Mouse (Mus musculus) MEL (cell line): ENCODE results near the gene Slfn3. TPM values are rescaled to one million over a fixed set of nuclear protein-coding genes. Genes with fewer than 3 reads are reported as not detected.
A peak's percentile ranks its signal among the peaks of the same experiment; 100 is the strongest.

ENCODE experiments used
- DNase-seq: peaks from one replicate; pipeline ENCODE4 v3.0.0; 2011; ENCODE audit warnings: low read depth, low spot score
- H3K27ac ChIP-seq: 2 replicates; pipeline ENCODE4 v1.5.1; 2012; ENCODE audit warnings: low read depth, mild to moderate bottlenecking, control low read depth, low read length, moderate library complexity; ENCODE audit not compliant: control insufficient read depth
- H3K27me3 ChIP-seq, 2 experiments: fragments of 150-350 bp in 1 of 2; sonication (generic) in 1 of 2; 2 replicates each; pipeline ENCODE4 v1.6.1; 2012; ENCODE audit warnings: low read length in 2 of 2, mild to moderate bottlenecking in 2 of 2, improper control_type of control experiment in 1 of 2, moderate library complexity in 1 of 2; ENCODE audit not compliant: insufficient read depth in 2 of 2, control insufficient read depth in 1 of 2
- H3K36me3 ChIP-seq, 2 experiments: 2 replicates each; pipeline ENCODE4 v1.6.1; 2012 to 2014; ENCODE audit warnings: low read length in 2 of 2, improper control_type of control experiment in 1 of 2, inconsistent platforms in 1 of 2, mild to moderate bottlenecking in 1 of 2; ENCODE audit not compliant: insufficient read depth in 2 of 2, control insufficient read depth in 1 of 2
- H3K4me1 ChIP-seq, 2 experiments: fragments of 150-350 bp in 1 of 2; sonication (generic) in 1 of 2; 2 replicates each; pipeline ENCODE4 v1.6.1; 2012; ENCODE audit warnings: low read length in 2 of 2, improper control_type of control experiment in 1 of 2, mild to moderate bottlenecking in 1 of 2; ENCODE audit not compliant: insufficient read depth in 2 of 2, control insufficient read depth in 1 of 2
- H3K4me3 ChIP-seq, 2 experiments: fragments of 150-350 bp in 1 of 2; sonication (generic) in 1 of 2; 2 replicates each; pipeline ENCODE4 v1.5.1; 2012; ENCODE audit warnings: low read depth in 2 of 2, low read length in 2 of 2, mild to moderate bottlenecking in 2 of 2, moderate library complexity in 2 of 2, control low read depth in 1 of 2, improper control_type of control experiment in 1 of 2; ENCODE audit not compliant: control insufficient read depth in 1 of 2, insufficient read depth in 1 of 2
- H3K79me2 ChIP-seq: 2 replicates; pipeline ENCODE4 v1.6.1; 2012; ENCODE audit warnings: mild to moderate bottlenecking, low read length, moderate library complexity; ENCODE audit not compliant: control insufficient read depth, poor library complexity, insufficient read depth
- H3K9ac ChIP-seq: 2 replicates; pipeline ENCODE4 v1.6.1; 2012; ENCODE audit warnings: low read depth, mild to moderate bottlenecking, control low read depth, low read length, moderate library complexity; ENCODE audit not compliant: control insufficient read depth, poor library complexity, severe bottlenecking
- H3K9me3 ChIP-seq: fragments of 150-350 bp; sonication (generic); replicated peaks from 2 replicates; pipeline ENCODE4 v1.6.1; 2012; ENCODE audit warnings: mild to moderate bottlenecking, low read length, improper control_type of control experiment, moderate library complexity; ENCODE audit not compliant: insufficient read depth
- BHLHE40 ChIP-seq: IDR thresholded peaks from 2 replicates; pipeline ENCODE4 v1.6.1; 2012; ENCODE audit warnings: low read depth, mild to moderate bottlenecking, inconsistent platforms, low read length, improper control_type of control experiment, borderline replicate concordance
- CHD1 ChIP-seq: IDR thresholded peaks from 2 replicates; pipeline ENCODE4 v1.6.1; 2012; ENCODE audit warnings: low read depth, mild to moderate bottlenecking, inconsistent platforms, low read length, improper control_type of control experiment
- CHD2 ChIP-seq: IDR thresholded peaks from 2 replicates; pipeline ENCODE4 v1.6.1; 2011; ENCODE audit warnings: low read length, improper control_type of control experiment
- CTCF ChIP-seq, 3 experiments: IDR thresholded peaks in 2 of 3; conservative IDR thresholded peaks in 1 of 3; 2 replicates each; pipeline ENCODE4 v1.5.1; 2011 to 2012; ENCODE audit warnings: low read length in 3 of 3, low read depth in 2 of 3, mild to moderate bottlenecking in 2 of 3, improper control_type of control experiment in 1 of 3, inconsistent platforms in 1 of 3, mixed read lengths in 1 of 3, moderate library complexity in 1 of 3; ENCODE audit not compliant: control insufficient read depth in 1 of 3, insufficient read depth in 1 of 3, poor library complexity in 1 of 3, severe bottlenecking in 1 of 3
- E2F4 ChIP-seq: IDR thresholded peaks from 2 replicates; pipeline ENCODE4 v1.6.1; 2011; ENCODE audit warnings: low read depth, low read length, improper control_type of control experiment, borderline replicate concordance
- ELF1 ChIP-seq: IDR thresholded peaks from 2 replicates; pipeline ENCODE4 v1.6.1; 2014; ENCODE audit warnings: low read depth, mild to moderate bottlenecking, inconsistent platforms, low read length, improper control_type of control experiment, moderate library complexity
- EP300 ChIP-seq, 2 experiments: IDR thresholded peaks; 2 replicates each; pipeline ENCODE4 v1.6.1; 2011; ENCODE audit warnings: improper control_type of control experiment in 2 of 2, low read length in 2 of 2, low read depth in 1 of 2, mild to moderate bottlenecking in 1 of 2
- ETS1 ChIP-seq: IDR thresholded peaks from 2 replicates; pipeline ENCODE4 v1.6.1; 2012; ENCODE audit warnings: low read depth, mild to moderate bottlenecking, inconsistent platforms, low read length, improper control_type of control experiment, moderate library complexity
- GATA1 ChIP-seq: IDR thresholded peaks from 2 replicates; pipeline ENCODE4 v1.6.1; 2011; ENCODE audit warnings: low read depth, low read length, improper control_type of control experiment
- HCFC1 ChIP-seq: IDR thresholded peaks from 2 replicates; pipeline ENCODE4 v1.6.1; 2012; ENCODE audit warnings: low read depth, mild to moderate bottlenecking, inconsistent platforms, low read length, improper control_type of control experiment, moderate library complexity
- JUND ChIP-seq: IDR thresholded peaks from 2 replicates; pipeline ENCODE4 v1.6.1; 2011; ENCODE audit warnings: low read depth, mild to moderate bottlenecking, improper control_type of control experiment, low read length
- KAT2A ChIP-seq: conservative IDR thresholded peaks from 2 replicates; pipeline ENCODE4 v1.6.1; 2012; ENCODE audit warnings: low read depth, low read length, improper control_type of control experiment, inconsistent platforms
- MAFK ChIP-seq: IDR thresholded peaks from 2 replicates; pipeline ENCODE4 v1.6.1; 2011; ENCODE audit warnings: low read depth, mild to moderate bottlenecking, low read length, improper control_type of control experiment, borderline replicate concordance
- MAX ChIP-seq: IDR thresholded peaks from 2 replicates; pipeline ENCODE4 v1.6.1; 2011; ENCODE audit warnings: low read length, improper control_type of control experiment
- MAZ ChIP-seq: IDR thresholded peaks from 2 replicates; pipeline ENCODE4 v1.6.1; 2012; ENCODE audit warnings: low read depth, mild to moderate bottlenecking, inconsistent platforms, low read length, improper control_type of control experiment
- MEF2A ChIP-seq: IDR thresholded peaks from 2 replicates; pipeline ENCODE4 v1.6.1; 2014; ENCODE audit warnings: low read depth, mild to moderate bottlenecking, inconsistent platforms, low read length, improper control_type of control experiment; ENCODE audit not compliant: poor library complexity, insufficient replicate concordance, severe bottlenecking; ENCODE audit errors: extremely low read depth
- MXI1 ChIP-seq: IDR thresholded peaks from 2 replicates; pipeline ENCODE4 v1.6.1; 2011; ENCODE audit warnings: mild to moderate bottlenecking, low read depth, low read length, improper control_type of control experiment
- MYB ChIP-seq: IDR thresholded peaks from 2 replicates; pipeline ENCODE4 v1.6.1; 2011; ENCODE audit warnings: mild to moderate bottlenecking, low read depth, low read length, improper control_type of control experiment
- MYC ChIP-seq: IDR thresholded peaks from 2 replicates; pipeline ENCODE4 v1.6.1; 2011; ENCODE audit warnings: low read depth, mild to moderate bottlenecking, low read length, improper control_type of control experiment, moderate library complexity
- NELFE ChIP-seq: IDR thresholded peaks from 2 replicates; pipeline ENCODE4 v1.6.1; 2011; ENCODE audit warnings: low read depth, low read length, improper control_type of control experiment
- NRF1 ChIP-seq: IDR thresholded peaks from 2 replicates; pipeline ENCODE4 v1.6.1; 2014; ENCODE audit warnings: low read depth, mild to moderate bottlenecking, inconsistent platforms, low read length, improper control_type of control experiment, moderate library complexity; ENCODE audit not compliant: poor library complexity, insufficient read depth, severe bottlenecking
- POLR2A ChIP-seq, 2 experiments: IDR thresholded peaks; 2 replicates each; pipeline ENCODE4 v1.6.1; 2011 to 2012; ENCODE audit warnings: low read length in 2 of 2, mild to moderate bottlenecking in 2 of 2, control low read depth in 1 of 2, improper control_type of control experiment in 1 of 2, low read depth in 1 of 2, moderate library complexity in 1 of 2; ENCODE audit not compliant: control insufficient read depth in 1 of 2, insufficient read depth in 1 of 2, poor library complexity in 1 of 2
- POLR2AphosphoS2 ChIP-seq: IDR thresholded peaks from 2 replicates; pipeline ENCODE4 v1.6.1; 2011; ENCODE audit warnings: low read length, improper control_type of control experiment
- POLR2AphosphoS5 ChIP-seq: IDR thresholded peaks from 2 replicates; pipeline ENCODE4 v1.6.1; 2012; ENCODE audit warnings: low read depth, borderline replicate concordance, mild to moderate bottlenecking, inconsistent platforms, low read length, moderate library complexity, mixed read lengths
- RAD21 ChIP-seq: IDR thresholded peaks from 2 replicates; pipeline ENCODE4 v1.6.1; 2011; ENCODE audit warnings: mild to moderate bottlenecking, low read depth, low read length, improper control_type of control experiment
- RCOR1 ChIP-seq: IDR thresholded peaks from 2 replicates; pipeline ENCODE4 v1.6.1; 2012; ENCODE audit warnings: low read depth, mild to moderate bottlenecking, inconsistent platforms, low read length, improper control_type of control experiment
- SIN3A ChIP-seq: IDR thresholded peaks from 2 replicates; pipeline ENCODE4 v1.6.1; 2012; ENCODE audit warnings: low read length, improper control_type of control experiment, inconsistent platforms
- SMC3 ChIP-seq: IDR thresholded peaks from 2 replicates; pipeline ENCODE4 v1.6.1; 2011; ENCODE audit warnings: low read depth, low read length, improper control_type of control experiment
- TAL1 ChIP-seq: IDR thresholded peaks from 2 replicates; pipeline ENCODE4 v1.6.1; 2012; ENCODE audit warnings: mild to moderate bottlenecking, inconsistent platforms, low read length, moderate library complexity, mixed read lengths
- TBP ChIP-seq: IDR thresholded peaks from 2 replicates; pipeline ENCODE4 v1.8.0; 2011; ENCODE audit warnings: low read depth, low read length, improper control_type of control experiment
- UBTF ChIP-seq: IDR thresholded peaks from 2 replicates; pipeline ENCODE4 v1.6.1; 2012; ENCODE audit warnings: low read depth, mild to moderate bottlenecking, inconsistent platforms, low read length, improper control_type of control experiment, moderate library complexity, borderline replicate concordance; ENCODE audit not compliant: insufficient read depth
- USF1 ChIP-seq: IDR thresholded peaks from 2 replicates; pipeline ENCODE4 v1.6.1; 2014; ENCODE audit warnings: low read depth, mild to moderate bottlenecking, inconsistent platforms, low read length, improper control_type of control experiment, moderate library complexity
- USF2 ChIP-seq, 2 experiments: IDR thresholded peaks; 2 replicates each; pipeline ENCODE4 v1.6.1; 2011 to 2012; ENCODE audit warnings: improper control_type of control experiment in 2 of 2, low read length in 2 of 2, borderline replicate concordance in 1 of 2, inconsistent platforms in 1 of 2, low read depth in 1 of 2, mild to moderate bottlenecking in 1 of 2; ENCODE audit not compliant: insufficient read depth in 1 of 2
- ZC3H11A ChIP-seq: IDR thresholded peaks from 2 replicates; pipeline ENCODE4 v1.6.1; 2012; ENCODE audit warnings: low read depth, mild to moderate bottlenecking, inconsistent platforms, low read length, improper control_type of control experiment
- ZKSCAN1 ChIP-seq: IDR thresholded peaks from 2 replicates; pipeline ENCODE4 v1.6.1; 2012; ENCODE audit warnings: low read depth, mild to moderate bottlenecking, inconsistent platforms, low read length, improper control_type of control experiment, moderate library complexity
- ZMIZ1 ChIP-seq: IDR thresholded peaks from 2 replicates; pipeline ENCODE4 v1.6.1; 2012; ENCODE audit warnings: low read depth, mild to moderate bottlenecking, inconsistent platforms, low read length, improper control_type of control experiment, moderate library complexity
- ZNF384 ChIP-seq: IDR thresholded peaks from 2 replicates; pipeline ENCODE4 v1.6.1; 2012; ENCODE audit warnings: low read depth, mild to moderate bottlenecking, inconsistent platforms, low read length, improper control_type of control experiment
- polyA plus RNA-seq, 2 experiments: library from polyadenylated mRNA; stranded (reverse) in 1 of 2; unstranded in 1 of 2; fragments of >175 nt in 1 of 2; fragments of >200 nt in 1 of 2; gene quantifications; 2 replicates each; pipeline versions ENCODE4 v1.2.1 to v1.2.4; 2012; ENCODE audit warnings: low replicate concordance in 2 of 2, low read depth in 1 of 2; ENCODE audit not compliant: insufficient read length in 2 of 2, insufficient read depth in 1 of 2, missing spikeins in 1 of 2
- total RNA-seq: library from RNA; depleted of rRNA; stranded (reverse); fragments of 300-350 nt; gene quantifications from 2 replicates; pipeline ENCODE4 v1.2.3, GENCODE M21; 2012

Slfn3 gene
- total and polyA plus RNA-seq, 3 experiments, result 0.23 to 0.35 TPM; not detected in 1

DNA sequence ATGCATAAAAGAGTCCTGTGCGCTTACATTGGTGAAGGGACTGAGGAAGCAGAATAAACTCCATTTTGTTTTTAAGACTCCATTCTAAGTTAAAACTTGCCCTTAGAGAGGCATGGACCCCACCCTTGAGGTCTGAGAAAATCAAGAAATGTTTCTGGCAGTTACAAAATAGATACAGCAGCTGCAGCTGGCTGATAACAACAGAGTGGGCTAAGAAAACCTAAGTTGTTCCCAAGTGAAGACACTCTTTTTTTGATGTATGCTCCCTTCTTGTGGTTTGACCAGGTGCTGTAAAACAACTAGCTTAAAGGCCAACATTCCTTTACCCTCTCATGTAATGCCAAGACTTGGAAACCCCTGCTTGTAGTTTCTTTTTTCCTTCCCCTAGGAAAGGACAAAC, 71.5 kb downstream of the Slfn3 start:
- peak; percentile 92 for DNase-seq
- Histone ChIP-seq H3K27ac (peak overlapping the region; percentile 76), H3K9ac (peak overlapping the region; percentile 44), H3K36me3 (peaks cover 7 to 20% of the 10 kb centered on the region in 2 experiments), H3K9me3 (no peaks in the 10 kb centered on the region), H3K79me2 (no peaks in the 10 kb centered on the region), H3K27me3 (no peaks in the 10 kb centered on the region), H3K4me3 (peak overlapping the region in 1 of 2 experiments; percentile 29; a peak in 2 of 4 replicates), H3K4me1 (peaks cover 16 to 17% of the 10 kb centered on the region in 2 experiments)
- TF ChIP-seq CTCF (IDR thresholded peaks at IDR 0.05 in 2 of 3, conservative IDR thresholded peaks at IDR 0.05 in 1 of 3; ENCODE audit: control insufficient read depth in 1 of 3, insufficient read depth in 1 of 3, low read depth in 2 of 3, low read length in 3 of 3, poor library complexity in 1 of 3, severe bottlenecking in 1 of 3) (no peak), BHLHE40 (no peak; the same call in 1 of the 2 replicates), MAFK (peak; percentile 76), ZNF384 (peak; percentile 90), POLR2AphosphoS2 (peak; percentile 63; the same call in 1 of the 2 replicates), NRF1 (no peak), TAL1 (peak; percentile 97), MAZ (peak; percentile 85), ETS1 (peak; percentile 97), NELFE (no peak), USF1 (no peak), MAX (no peak), EP300 (IDR thresholded peaks at IDR 0.05; ENCODE audit: low read depth in 1 of 2, low read length in 2 of 2) (peak; percentile 95 to 96), JUND (peak; percentile 49), CHD1 (no peak), E2F4 (no peak), MXI1 (peak; percentile 42), UBTF (no peak), SMC3 (no peak), GATA1 (peak; percentile 98), ELF1 (peak; percentile 29; the same call in 1 of the 2 replicates), POLR2A (IDR thresholded peaks at IDR 0.05; ENCODE audit: control insufficient read depth in 1 of 2, insufficient read depth in 1 of 2, low read depth in 1 of 2, low read length in 2 of 2, poor library complexity in 1 of 2) (no peak), ZC3H11A (peak; percentile 56; the same call in 1 of the 2 replicates), MYC (peak; percentile 65; the same call in 1 of the 2 replicates), TBP (no peak), HCFC1 (peak; percentile 53; the same call in 1 of the 2 replicates), ZMIZ1 (no peak), RAD21 (no peak), USF2 (IDR thresholded peaks at IDR 0.05; ENCODE audit: borderline replicate concordance in 1 of 2, insufficient read depth in 1 of 2, low read depth in 1 of 2, low read length in 2 of 2) (no peak), POLR2AphosphoS5 (no peak), ZKSCAN1 (no peak), MEF2A (no peak), CHD2 (no peak), MYB (peak; percentile 83), SIN3A (no peak; the same call in none of the 2 replicates), KAT2A (peak; percentile 31; the same call in 1 of the 2 replicates), RCOR1 (peak; percentile 98)
